Mouse (Mus musculus): ENCODE measurements at regions not wholly inside any gene's neighbourhood (a gene's known extent, or its start where the extent isn't known, plus 50 kb on each side); places are given as distances from the start of the nearest gene placed in this dataset.

GRCm38 (mm10) chr11:50547776-50548175 lies 54.1 kb upstream of the Adamts2 start:
- intact Hi-C loops (cut with DNase I), result no loop called here
- DNase-seq (ENCODE audit: low spot score), result no peak

GRCm38 (mm10) chr11:50546456-50547144 lies 55.3 kb upstream of the Adamts2 start:
- intact Hi-C loops (cut with DNase I), result no loop called here
- peak; percentile 23 for DNase-seq (ENCODE audit: low spot score)

GRCm38 (mm10) chr11:50545421-50545820 lies 56.5 kb upstream of the Adamts2 start:
- DNase-seq (ENCODE audit: low spot score), result no peak
- intact Hi-C loops (cut with DNase I), result no loop called here

- DNase-seq (ENCODE audit: low spot score), result peak; percentile 15
- intact Hi-C loops (cut with DNase I), result no loop called here
Observed at GRCm38 (mm10) chr11:50540136-50540535, 61.7 kb upstream of the Adamts2 start.

GRCm38 (mm10) chr11:50534266-50534665 lies 67.6 kb upstream of the Adamts2 start:
- no peak for DNase-seq (ENCODE audit: low spot score)

GRCm38 (mm10) chr11:50527923-50528322 lies 74.0 kb upstream of the Adamts2 start:
- intact Hi-C loops (cut with DNase I), result no loop called here
- DNase-seq (ENCODE audit: low spot score), result no peak

More at GRCm38 (mm10) chr11:50534266-50534665, 67.6 kb upstream of the Adamts2 start:
- intact Hi-C loops (cut with DNase I), result no loop called here

- DNase-seq (ENCODE audit: low spot score), result no peak
- intact Hi-C loops (cut with DNase I), result no loop called here
Observed at GRCm38 (mm10) chr11:50520162-50520561, 81.7 kb upstream of the Adamts2 start.

- no peak for DNase-seq (ENCODE audit: low spot score)
- intact Hi-C loops (cut with DNase I), result no loop called here
Observed at GRCm38 (mm10) chr11:50507882-50508281, 77.0 kb upstream of the Rufy1 start.

GRCm38 (mm10) chr11:50507498-50507824 lies 76.5 kb upstream of the Rufy1 start:
- no peak for DNase-seq (ENCODE audit: low spot score)
- intact Hi-C loops (cut with DNase I), result no loop called here

GRCm38 (mm10) chr11:50506820-50507497 lies 76.0 kb upstream of the Rufy1 start:
- DNase-seq (ENCODE audit: low spot score), result no peak
- intact Hi-C loops (cut with DNase I), result no loop called here

- intact Hi-C loops (cut with DNase I), result no loop called here
- no peak for DNase-seq (ENCODE audit: low spot score)
Observed at GRCm38 (mm10) chr11:50501352-50501751, 70.4 kb upstream of the Rufy1 start.

- intact Hi-C loops (cut with DNase I), result no loop called here
- DNase-seq (ENCODE audit: low spot score), result no peak
Observed at GRCm38 (mm10) chr11:50493123-50493476, 62.2 kb upstream of the Rufy1 start.

- DNase-seq (ENCODE audit: low spot score), result no peak
- intact Hi-C loops (cut with DNase I), result no loop called here
Observed at GRCm38 (mm10) chr11:50492399-50493122, 61.6 kb upstream of the Rufy1 start.

GRCm38 (mm10) chr11:50483821-50484220 lies 52.9 kb upstream of the Rufy1 start:
- intact Hi-C loops (cut with DNase I), result no loop called here
- no peak for DNase-seq (ENCODE audit: low spot score)

GRCm38 (mm10) chr11:50483116-50483515 lies 52.2 kb upstream of the Rufy1 start:
- intact Hi-C loops (cut with DNase I), result no loop called here
- no peak for DNase-seq (ENCODE audit: low spot score)

- intact Hi-C loops (cut with DNase I), result no loop called here
- DNase-seq (ENCODE audit: low spot score), result no peak
Observed at GRCm38 (mm10) chr11:50482607-50483006, 51.7 kb upstream of the Rufy1 start.
